Mouse (Mus musculus) midbrain, embryonic 16.5 days (tissue): ENCODE measurements around the gene Heatr4. TPM values are rescaled to one million over a fixed set of nuclear protein-coding genes. Genes with fewer than 3 reads are reported as not detected.
A peak's percentile ranks its signal among the peaks of the same experiment; 100 is the strongest.
"Not testable (repeated sequence)": the region's sequence is repeated elsewhere in the genome, so short reads cannot be mapped to it uniquely, and the experiment has no call there.

Experiments used
- ATAC-seq: fragments of 200-750 bp; cut with Nextera tagmentation; 2 replicates; pipeline ENCODE4 v1.8.0; 2017; ENCODE audit warnings: moderate TSS enrichment
- H3K27ac ChIP-seq: fragments of 300-500 bp; sonication (generic); 2 replicates; pipeline ENCODE4 v1.5.1; 2014; ENCODE audit warnings: mild to moderate bottlenecking, low read length, mixed read lengths
- H3K27me3 ChIP-seq: fragments of 300-500 bp; sonication (generic); 2 replicates; pipeline ENCODE4 v1.6.1; 2014; ENCODE audit warnings: low read depth, low read length, mixed read lengths; ENCODE audit not compliant: control insufficient read depth, insufficient read depth
- H3K36me3 ChIP-seq: fragments of 300-500 bp; sonication (generic); 2 replicates; pipeline ENCODE4 v1.6.1; 2014; ENCODE audit warnings: mild to moderate bottlenecking, low read length, moderate library complexity, mixed read lengths; ENCODE audit not compliant: control insufficient read depth, insufficient read depth
- H3K4me1 ChIP-seq: fragments of 300-500 bp; sonication (generic); 2 replicates; pipeline ENCODE4 v1.6.1; 2014; ENCODE audit warnings: mild to moderate bottlenecking, low read length, mixed read lengths; ENCODE audit not compliant: control insufficient read depth, insufficient read depth
- H3K4me2 ChIP-seq: fragments of 300-500 bp; sonication (generic); 2 replicates; pipeline ENCODE4 v1.6.1; 2014; ENCODE audit warnings: mild to moderate bottlenecking, low read length, mixed read lengths
- H3K4me3 ChIP-seq: fragments of 300-500 bp; sonication (generic); 2 replicates; pipeline ENCODE4 v1.5.1; 2014; ENCODE audit warnings: low read depth, mild to moderate bottlenecking, low read length, moderate library complexity, mixed read lengths
- H3K9ac ChIP-seq: fragments of 300-500 bp; sonication (generic); 2 replicates; pipeline ENCODE4 v1.6.1; 2014; ENCODE audit warnings: low read depth, low read length, mixed read lengths
- H3K9me3 ChIP-seq: fragments of 300-500 bp; sonication (generic); replicated peaks from 2 replicates; pipeline ENCODE4 v1.6.1; 2014; ENCODE audit warnings: mild to moderate bottlenecking, low read length, mixed read lengths; ENCODE audit not compliant: control insufficient read depth, poor library complexity, severe bottlenecking
- WGBS: fragments of 180-500 bp; shearing (Covaris S2); extraction: QIAGEN DNeasy Blood & Tissue Kit; methylation state at CpG from one replicate; pipeline ENCODE4 v1.1.7; 2014; 5-methylcytosine and 5-hydroxymethylcytosine counted together
- polyA plus RNA-seq: library from polyadenylated mRNA; unstranded; fragments of >200 nt; fragmentation: Nextera tagmentation; extraction: Ambion mirVana; gene quantifications from 2 replicates; pipeline ENCODE4 v1.2.1, GENCODE M21; 2015

Heatr4 gene
- polyA plus RNA-seq: 0.06 TPM in 1 of 2 replicates, not detected in the other

DNA sequence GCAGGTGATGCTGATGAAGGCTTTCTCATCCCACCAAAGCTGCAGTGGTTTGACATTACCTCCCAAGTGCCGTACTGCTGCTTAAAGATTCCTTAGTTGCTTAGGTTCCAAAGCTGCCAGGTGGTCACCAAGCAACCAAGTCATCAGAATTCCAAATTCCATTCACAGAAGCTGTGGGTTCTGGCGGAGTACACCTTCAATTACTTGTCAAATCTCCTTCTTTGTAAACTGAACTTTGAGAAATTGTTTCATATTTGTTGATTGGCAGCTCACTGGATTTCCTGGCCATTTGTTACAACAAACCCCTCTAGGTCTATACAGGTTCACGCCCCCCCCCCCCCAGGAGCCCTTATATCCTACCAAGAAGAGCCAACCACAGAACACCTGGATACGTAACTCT, at the start of gene Heatr4:
Gene Heatr4 (minus strand): TSS at position 101 of the 400 bp plus-strand sequence.
- WGBS: 63% methylated on average over 4 of the region's 4 CpGs
- Histone ChIP-seq H3K27me3 (no peaks in the 10 kb centered on the region), H3K9ac (no peak within 1 kb of the TSS), H3K4me1 (peaks cover 9% of the 10 kb centered on the region), H3K36me3 (no peaks in the 10 kb centered on the region), H3K9me3 (no peaks in the 10 kb centered on the region), H3K4me3 (no peak within 1 kb of the TSS), H3K27ac (no peak within 1 kb of the TSS), H3K4me2 (no peak within 1 kb of the TSS)
- no peak for ATAC-seq

GRCm38 (mm10) chr12:84034108-84034507, 49.5 kb upstream of the Heatr4 start:
- Histone ChIP-seq H3K36me3 (no peaks in the 10 kb centered on the region), H3K27ac (no peak overlapping the region), H3K9ac (no peak overlapping the region), H3K9me3 (no peaks in the 10 kb centered on the region), H3K27me3 (no peaks in the 10 kb centered on the region), H3K4me3 (no peak overlapping the region), H3K4me2 (no peak overlapping the region), H3K4me1 (no peaks in the 10 kb centered on the region)
- ATAC-seq: no peak
- 79% methylated on average over 4 of the region's 4 CpGs for WGBS

- H3K4me3 ChIP-seq, ATAC-seq, H3K36me3 ChIP-seq, H3K27ac ChIP-seq, H3K9ac ChIP-seq, H3K4me1 ChIP-seq, H3K9me3 ChIP-seq, H3K4me2 ChIP-seq, H3K27me3 ChIP-seq: not testable (repeated sequence)
- WGBS: 76% methylated on average over 2 of the region's 2 CpGs
Observed at GRCm38 (mm10) chr12:84033302-84033701, 48.6 kb upstream of the Heatr4 start.

DNA sequence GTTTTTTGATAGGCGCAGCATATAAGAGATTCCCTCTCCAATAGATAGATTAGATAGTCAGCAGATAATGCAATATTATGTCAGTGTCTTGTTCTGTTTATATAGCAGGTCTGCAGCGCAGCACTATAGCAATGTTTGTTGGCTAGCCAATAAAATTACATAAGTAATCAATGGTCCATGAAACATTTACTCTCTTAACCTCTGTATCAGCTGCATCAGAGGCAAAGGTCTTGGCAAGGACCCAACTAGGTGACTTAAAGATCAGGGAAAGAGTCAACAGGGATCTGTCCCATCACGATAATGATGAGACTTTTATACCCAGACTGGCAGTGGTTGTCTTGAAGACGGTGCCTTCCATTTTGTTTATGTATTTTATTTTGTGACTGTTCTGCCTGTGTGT, 48.2 kb upstream of the Heatr4 start:
- Histone ChIP-seq H3K36me3 (no peaks in the 10 kb centered on the region), H3K9me3 (no peaks in the 10 kb centered on the region), H3K27me3 (no peaks in the 10 kb centered on the region), H3K4me1 (no peaks in the 10 kb centered on the region), H3K4me2 (no peak overlapping the region), H3K27ac (no peak overlapping the region), H3K4me3 (no peak overlapping the region), H3K9ac (no peak overlapping the region)
- WGBS: 91% methylated on average over 4 of the region's 4 CpGs
- no peak for ATAC-seq

DNA sequence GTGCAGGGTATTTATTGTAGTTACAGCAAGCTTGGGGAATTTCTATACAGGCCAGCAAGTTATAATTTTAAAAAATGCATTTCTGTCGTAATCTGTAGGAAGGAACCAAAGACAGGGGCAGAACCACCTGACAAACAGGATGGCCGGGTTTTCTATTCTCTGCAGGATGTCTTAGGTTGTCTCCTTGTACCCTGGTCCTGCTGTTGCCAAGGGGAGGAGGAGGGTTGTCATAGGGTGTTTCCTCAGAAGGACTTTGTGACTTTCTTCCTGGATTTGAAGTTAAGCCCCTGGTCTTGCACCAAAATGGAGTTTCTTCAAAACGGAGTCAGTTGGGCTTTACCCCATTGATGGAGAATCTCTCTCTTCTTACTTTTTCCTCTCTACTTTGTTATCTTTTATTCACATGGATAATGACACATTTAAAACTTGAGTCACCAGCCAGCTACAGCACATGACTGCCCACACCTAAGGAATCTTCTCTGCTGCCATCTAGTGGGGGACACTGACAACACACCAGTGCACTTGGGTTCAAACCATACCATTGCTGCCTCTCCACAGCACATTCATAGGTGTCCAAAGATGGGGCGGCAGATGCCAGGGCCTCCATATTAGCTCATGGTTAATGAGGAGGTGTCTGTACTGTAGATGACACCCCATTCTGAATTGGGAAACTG, 46.1 kb upstream of the Heatr4 start:
- no peak overlapping the region for H3K4me3 ChIP-seq
- H3K27ac ChIP-seq: no peak overlapping the region
- H3K4me1 ChIP-seq: no peaks in the 10 kb centered on the region
- H3K36me3 ChIP-seq: no peaks in the 10 kb centered on the region
- peak; percentile 70; the same call in 1 of the 2 replicates for ATAC-seq
- 70% methylated on average over 4 of the region's 4 CpGs for WGBS
- no peak overlapping the region for H3K9ac ChIP-seq
- no peaks in the 10 kb centered on the region for H3K27me3 ChIP-seq
- H3K4me2 ChIP-seq: no peak overlapping the region
- no peaks in the 10 kb centered on the region for H3K9me3 ChIP-seq

- H3K4me2 ChIP-seq, ATAC-seq, H3K27me3 ChIP-seq, H3K4me1 ChIP-seq, H3K4me3 ChIP-seq, H3K27ac ChIP-seq, H3K9ac ChIP-seq, H3K36me3 ChIP-seq, H3K9me3 ChIP-seq: not testable (repeated sequence)
- WGBS: 77% methylated on average over 1 of the region's 1 CpGs
Observed at GRCm38 (mm10) chr12:84029043-84029442, 44.4 kb upstream of the Heatr4 start.

DNA sequence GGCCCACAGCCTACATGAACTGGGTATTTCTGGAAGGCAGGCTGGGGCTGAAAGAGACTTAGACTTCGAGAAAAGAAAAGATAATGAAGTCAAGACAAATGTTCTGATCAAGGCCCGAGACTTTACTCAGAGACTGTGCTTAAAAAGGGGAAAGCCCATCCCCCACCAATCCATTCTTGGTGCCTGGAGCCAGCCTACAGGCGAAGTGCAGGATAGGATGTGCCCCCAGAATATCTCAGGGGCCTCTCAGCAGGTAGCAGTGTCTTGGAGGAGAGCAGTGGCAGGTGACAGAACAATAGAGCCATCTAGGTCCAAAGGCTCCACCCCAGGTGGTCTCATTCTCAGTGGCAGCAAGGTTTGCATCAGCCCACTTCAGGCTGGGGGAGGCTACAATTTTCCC, 43.7 kb upstream of the Heatr4 start:
- H3K36me3 ChIP-seq, H3K4me2 ChIP-seq, H3K27ac ChIP-seq, H3K4me3 ChIP-seq, H3K4me1 ChIP-seq, H3K27me3 ChIP-seq, ATAC-seq, H3K9ac ChIP-seq, H3K9me3 ChIP-seq: not testable (repeated sequence)
- WGBS: 28% methylated on average over 3 of the region's 3 CpGs

DNA sequence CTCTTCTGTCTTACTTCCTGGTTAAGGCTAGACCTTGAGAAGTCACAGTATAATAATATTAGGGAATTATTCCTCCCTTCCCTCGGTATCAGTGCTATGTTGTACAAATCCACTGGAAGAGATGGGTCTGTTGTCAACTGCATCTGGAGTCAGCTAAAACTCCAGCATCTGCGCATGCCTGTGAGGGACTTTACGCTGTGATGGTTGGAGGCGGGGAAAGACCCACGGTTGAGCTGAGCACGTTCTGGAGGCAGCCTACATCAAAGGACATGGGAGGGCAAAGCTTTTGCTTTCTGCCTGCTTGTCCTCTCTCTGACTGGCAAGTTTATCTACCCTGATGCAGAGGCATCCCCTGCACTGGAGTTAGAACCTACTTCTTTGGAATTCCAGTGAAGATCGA, 41.2 kb upstream of the Heatr4 start:
- WGBS: 81% methylated on average over 7 of the region's 7 CpGs
- no peak overlapping the region for H3K4me3 ChIP-seq
- no peaks in the 10 kb centered on the region for H3K36me3 ChIP-seq
- no peak overlapping the region for H3K4me2 ChIP-seq
- no peaks in the 10 kb centered on the region for H3K27me3 ChIP-seq
- no peak overlapping the region for H3K9ac ChIP-seq
- no peak overlapping the region for H3K27ac ChIP-seq
- ATAC-seq: no peak
- H3K4me1 ChIP-seq: no peaks in the 10 kb centered on the region
- no peaks in the 10 kb centered on the region for H3K9me3 ChIP-seq

DNA sequence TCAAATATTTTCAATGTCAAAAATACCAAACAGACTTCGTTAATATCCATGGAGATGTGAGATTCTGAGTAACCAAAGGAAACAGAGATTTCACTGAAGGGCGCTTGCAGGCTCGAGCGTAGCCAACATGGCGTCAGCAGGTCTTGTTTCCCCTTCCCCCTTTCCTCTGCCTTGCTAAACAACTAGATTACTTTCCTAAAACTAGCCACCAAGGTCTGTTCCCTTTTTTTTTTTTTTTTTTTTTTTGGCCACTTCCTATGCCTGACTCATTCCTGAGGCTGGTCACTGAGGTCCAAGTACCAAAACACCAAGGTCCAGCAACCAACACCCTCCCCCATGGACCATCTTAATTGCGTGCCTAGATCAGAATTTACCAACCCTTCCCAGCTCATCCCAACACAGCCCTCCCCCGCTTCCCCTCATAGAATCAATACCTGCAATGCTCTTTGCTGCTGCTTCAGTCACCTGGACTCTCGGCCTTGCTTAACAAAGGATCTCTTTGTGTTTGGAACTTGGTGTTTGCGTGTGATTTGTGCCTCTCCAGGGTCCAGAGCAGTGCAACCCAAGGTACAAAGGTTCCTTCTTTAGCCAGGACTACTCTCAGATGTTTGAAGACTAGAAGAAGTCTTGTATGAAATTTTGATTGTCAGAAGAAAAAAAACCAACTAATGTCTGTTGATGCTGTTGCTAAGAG, 38.5 kb upstream of the Heatr4 start:
- no peaks in the 10 kb centered on the region for H3K4me1 ChIP-seq
- H3K9me3 ChIP-seq: no peaks in the 10 kb centered on the region
- ATAC-seq: no peak
- no peak overlapping the region for H3K27ac ChIP-seq
- H3K36me3 ChIP-seq: no peaks in the 10 kb centered on the region
- no peak overlapping the region for H3K4me2 ChIP-seq
- 86% methylated on average over 9 of the region's 9 CpGs for WGBS
- no peaks in the 10 kb centered on the region for H3K27me3 ChIP-seq
- no peak overlapping the region for H3K9ac ChIP-seq
- H3K4me3 ChIP-seq: no peak overlapping the region
